Mouse (Mus musculus) spleen, adult 2 months (tissue): ENCODE measurements around the gene Dspp.

ENCODE experiments used
- CTCF ChIP-seq: fragments of 200-500 bp; IDR thresholded peaks from 2 replicates; pipeline ENCODE4 v1.5.1; 2011; ENCODE audit warnings: mild to moderate bottlenecking, inconsistent platforms; ENCODE audit not compliant: insufficient read depth, insufficient read length, insufficient replicate concordance; ENCODE audit errors: extremely low read depth
- POLR2A ChIP-seq: fragments of 200-500 bp; IDR thresholded peaks from 2 replicates; pipeline ENCODE4 v1.6.1; 2011; ENCODE audit warnings: low read depth, low read length, inconsistent platforms

DNA sequence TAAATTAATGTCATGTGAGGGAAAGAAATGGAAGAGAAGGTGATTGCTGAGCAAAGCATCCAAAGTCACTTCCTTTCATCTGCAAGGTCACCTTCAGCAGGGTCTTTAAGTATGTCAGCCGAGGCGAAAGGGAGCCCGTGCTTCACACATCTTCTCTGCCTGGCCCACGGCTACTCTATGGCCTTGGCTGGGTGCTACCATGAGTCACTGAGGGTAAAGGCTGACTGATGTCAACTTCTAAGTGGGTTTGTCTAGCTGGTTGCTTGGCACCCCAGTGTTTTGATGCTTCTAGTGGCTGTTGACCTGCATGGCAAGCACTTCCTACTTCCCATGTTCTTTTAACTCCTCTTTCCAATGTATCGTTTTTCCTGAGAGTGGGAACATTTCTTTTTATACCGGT is 20.3 kb upstream of the Dspp start:
- TF ChIP-seq POLR2A: no peak
- no peak for TF ChIP-seq CTCF
